Mouse (Mus musculus): ENCODE results near the gene Gm13420. TPM values are rescaled to one million over a fixed set of nuclear protein-coding genes. Genes with fewer than 3 reads are reported as not detected.

Gene Gm13420
- total RNA-seq, 2 experiments from 2014 or later, result not detected

DNA sequence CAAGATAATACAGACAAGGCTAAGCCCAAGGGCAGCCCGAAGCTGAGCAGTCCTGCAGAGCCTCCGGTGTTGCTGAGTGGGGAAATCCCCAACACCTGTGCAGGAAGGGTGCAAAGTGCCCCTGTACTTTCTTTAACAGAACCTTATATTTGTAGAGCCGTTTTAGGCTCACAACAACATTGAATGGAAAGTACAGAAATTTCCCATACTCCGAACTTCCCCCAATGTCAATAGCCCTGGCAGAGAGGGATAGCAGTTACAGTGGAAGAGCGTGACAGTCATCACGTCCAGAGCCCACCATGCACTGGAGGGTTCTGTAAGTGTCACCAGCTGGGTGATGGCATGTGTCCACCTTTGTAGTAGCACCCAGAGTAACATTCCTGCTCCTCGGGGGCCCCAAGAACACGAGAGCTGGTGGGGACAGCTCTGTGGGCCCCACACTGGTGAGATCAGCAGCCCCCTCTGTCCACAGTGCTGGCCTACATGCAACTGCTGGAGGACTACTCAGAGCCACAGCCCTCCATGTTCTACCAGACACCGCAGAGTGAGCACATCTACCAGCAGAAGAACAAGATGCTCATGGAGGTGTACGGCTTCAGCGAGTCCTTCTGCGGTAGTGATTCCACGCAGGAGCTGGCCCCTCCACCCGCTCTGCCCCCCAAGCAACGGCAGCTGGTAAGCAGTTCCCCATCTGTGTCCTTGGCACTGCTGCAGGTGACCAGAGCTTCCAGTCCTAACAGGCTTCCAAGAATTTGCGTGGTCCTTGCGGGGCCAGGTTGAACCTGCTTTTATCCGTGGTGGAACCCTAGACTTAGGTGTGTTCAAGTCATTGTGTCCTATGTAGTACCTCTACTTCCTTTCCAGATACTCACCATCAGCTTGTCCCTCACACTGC is 44.5 kb downstream of the Gm13420 start:
- no peak for ATAC-seq (replicated peaks; ENCODE audit: low FRiP score, poor library complexity, severe bottlenecking)

GRCm38 (mm10) chr2:29705493-29705892 is 46.0 kb downstream of the Gm13420 start:
- ATAC-seq (replicated peaks; ENCODE audit: low FRiP score, poor library complexity, severe bottlenecking), result no peak

DNA sequence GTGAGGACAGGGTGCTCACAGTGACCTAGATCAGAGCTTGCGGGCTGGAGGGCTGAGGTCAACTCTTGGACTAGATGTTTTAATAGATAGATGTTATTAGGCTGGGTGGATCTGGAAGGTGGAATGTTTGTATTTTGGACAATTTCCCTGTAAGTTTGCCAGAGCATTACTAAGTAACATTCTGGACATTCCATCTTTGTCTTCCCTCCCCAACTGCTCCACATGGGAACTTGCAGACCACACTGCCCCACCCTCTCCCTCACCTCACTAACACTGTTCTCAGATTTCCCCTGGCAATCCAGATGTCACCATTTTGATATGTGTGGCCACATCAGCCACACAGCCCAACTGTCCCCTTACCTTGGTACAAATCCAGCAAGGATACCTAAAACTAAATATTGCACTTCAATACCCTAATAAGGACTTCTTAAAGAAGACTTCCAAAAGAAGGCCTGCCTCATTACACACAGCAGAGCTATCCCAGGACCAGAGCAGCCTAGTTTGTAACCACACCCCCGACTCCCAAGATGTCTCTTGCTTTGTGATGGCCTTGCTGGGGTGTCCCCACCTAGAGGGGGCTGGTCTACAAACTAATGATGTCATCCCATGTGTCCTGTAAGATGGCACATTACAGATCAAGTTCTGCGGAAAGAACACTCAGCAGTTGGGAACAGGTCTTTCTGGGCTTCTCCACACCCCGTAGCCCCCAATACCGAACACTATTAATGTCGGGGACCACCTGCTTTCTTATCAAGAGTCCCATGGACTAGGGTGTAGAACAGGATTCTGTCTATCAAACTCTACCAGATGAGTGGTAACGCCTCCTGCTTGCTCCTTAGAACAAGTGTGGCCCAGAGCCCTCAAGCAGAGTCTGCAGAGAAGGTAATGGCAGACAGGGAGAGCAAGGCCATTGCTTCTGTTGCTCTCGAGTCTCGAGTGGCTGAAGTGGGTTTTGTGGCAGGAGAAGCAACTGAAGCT is 48.1 kb downstream of the Gm13420 start:
- 0 out of 2 replicates have a peak, but pooled peaks have one; percentile 48 for ATAC-seq (replicated peaks; ENCODE audit: low FRiP score, poor library complexity, severe bottlenecking)

- no peak for ATAC-seq (replicated peaks; ENCODE audit: low FRiP score, poor library complexity, severe bottlenecking)
These were observed 49.3 kb downstream of the Gm13420 start for GRCm38 (mm10) chr2:29702189-29702588.

DNA sequence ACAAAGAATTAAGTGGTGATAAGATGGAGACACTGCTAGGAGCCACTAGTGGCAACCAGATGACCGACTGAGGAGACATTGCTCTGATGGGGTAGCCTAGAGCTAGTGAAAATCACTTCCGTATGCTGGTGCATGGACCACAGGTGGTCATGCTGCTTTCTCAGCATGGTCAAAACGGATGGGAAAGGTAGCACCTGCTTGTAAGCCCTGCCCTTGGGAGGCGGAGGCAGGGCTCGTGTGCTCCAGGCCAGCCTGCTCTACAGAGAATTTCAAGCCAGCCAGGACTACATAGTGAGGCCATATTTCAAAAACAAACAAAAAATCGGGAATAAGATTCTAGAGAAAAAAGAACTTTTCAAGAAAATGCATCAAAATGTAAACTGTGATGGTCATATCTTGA is 50.1 kb downstream of the Gm13420 start:
- ATAC-seq (replicated peaks; ENCODE audit: low FRiP score, poor library complexity, severe bottlenecking), result no peak

DNA sequence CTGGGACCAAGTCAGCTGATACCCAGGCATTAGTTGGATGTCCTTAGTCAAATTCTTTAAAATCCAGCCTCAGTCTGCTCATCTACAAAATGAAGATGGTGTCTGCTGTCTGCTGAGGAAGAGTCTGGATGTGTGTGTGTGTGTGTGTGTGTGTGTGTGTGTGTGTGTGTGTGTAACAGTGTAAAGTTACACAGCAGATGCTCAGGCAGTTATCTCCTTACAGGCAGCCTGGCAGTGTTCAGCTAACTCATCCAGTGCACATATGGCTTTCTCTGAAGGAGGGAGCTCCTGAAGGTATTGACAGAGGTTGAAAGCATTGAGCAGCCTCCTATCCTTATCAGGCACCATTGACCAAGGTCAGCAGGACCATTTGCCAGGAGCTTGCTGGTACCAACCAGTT is 50.6 kb downstream of the Gm13420 start:
- ATAC-seq (replicated peaks; ENCODE audit: low FRiP score, poor library complexity, severe bottlenecking), result no peak

DNA sequence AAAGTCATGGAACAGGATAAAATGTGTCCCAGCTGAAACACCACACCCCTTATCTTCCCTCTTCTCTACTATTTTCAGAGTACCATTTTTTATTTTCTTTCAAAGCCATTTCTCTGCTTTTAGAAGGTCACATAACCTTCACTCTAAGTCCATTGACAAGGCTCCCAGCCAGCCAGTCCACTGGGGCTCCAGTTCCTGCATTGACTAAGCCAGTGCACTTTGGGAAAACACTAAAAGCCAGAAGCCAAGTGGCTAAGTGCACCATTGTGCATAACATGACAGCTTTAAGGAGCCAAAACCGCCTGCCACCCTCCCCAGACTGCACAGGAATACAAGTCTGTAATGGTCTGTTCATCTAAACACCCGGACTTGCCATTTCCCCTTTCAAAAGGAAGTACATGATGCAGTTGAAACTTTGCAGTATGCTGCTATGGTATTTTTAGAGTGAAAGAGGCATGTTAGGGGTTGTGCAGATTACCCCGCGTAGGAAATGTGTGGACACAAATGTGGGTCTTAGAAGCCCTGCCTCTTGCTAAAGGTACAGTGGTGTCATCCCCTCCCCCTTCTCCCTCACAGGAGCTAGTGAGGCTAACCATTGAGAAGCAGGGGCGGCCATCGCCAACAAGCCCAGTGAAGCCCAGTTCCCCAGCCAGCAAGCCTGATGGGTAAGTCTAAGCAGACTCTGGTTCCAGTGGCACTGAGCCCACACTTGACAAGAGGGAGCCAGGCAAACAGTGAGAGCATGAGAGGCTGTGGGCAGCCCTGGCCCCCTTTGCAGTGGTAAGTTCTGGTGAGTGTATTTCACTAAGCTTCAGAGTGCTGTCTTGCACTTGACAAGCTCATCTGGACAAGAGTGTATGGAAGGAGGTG is 52.8 kb downstream of the Gm13420 start:
- ATAC-seq (replicated peaks; ENCODE audit: low FRiP score, poor library complexity, severe bottlenecking), result no peak

- ATAC-seq (replicated peaks; ENCODE audit: low FRiP score, poor library complexity, severe bottlenecking), result no peak
These were observed 55.2 kb downstream of the Gm13420 start for GRCm38 (mm10) chr2:29696207-29696800.

Other genes with a start within 250 kb of the Gm13420 start
- gene Rapgef1, start 132.0 kb downstream of the Gm13420 start, total RNA-seq (2015; ENCODE audit: low replicate concordance), result 8.4 and 9.7 TPM in 2 replicates
- 19.0 and 22.6 TPM in 2 replicates for gene Rapgef1, start 132.0 kb downstream of the Gm13420 start, total RNA-seq (2017; ENCODE audit: low replicate concordance)
- gene Gm13547, start 7.6 kb upstream of the Gm13420 start, total RNA-seq (2015; ENCODE audit: low replicate concordance), result not detected in 2 replicates
- not detected in 2 replicates for gene Gm13547, start 7.6 kb upstream of the Gm13420 start, total RNA-seq (2017; ENCODE audit: low replicate concordance)
- gene Coq4, start 35.8 kb upstream of the Gm13420 start, total RNA-seq (2015; ENCODE audit: low replicate concordance), result 2.2 TPM in 1 of 2 replicates, not detected in the other
- 2.6 and 6.1 TPM in 2 replicates for gene Coq4, start 35.8 kb upstream of the Gm13420 start, total RNA-seq (2017; ENCODE audit: low replicate concordance)
- gene Trub2, start 36.8 kb upstream of the Gm13420 start, total RNA-seq (2015; ENCODE audit: low replicate concordance), result 10.8 and 14.7 TPM in 2 replicates
- 17.4 and 27.7 TPM in 2 replicates for gene Trub2, start 36.8 kb upstream of the Gm13420 start, total RNA-seq (2017; ENCODE audit: low replicate concordance)
- gene Slc27a4, start 50.9 kb upstream of the Gm13420 start, total RNA-seq (2015; ENCODE audit: low replicate concordance), result 2.5 and 4.6 TPM in 2 replicates
- 1.4 and 2.0 TPM in 2 replicates for gene Slc27a4, start 50.9 kb upstream of the Gm13420 start, total RNA-seq (2017; ENCODE audit: low replicate concordance)
- gene Urm1, start 68.4 kb upstream of the Gm13420 start, total RNA-seq (2015; ENCODE audit: low replicate concordance), result 13.7 and 26.8 TPM in 2 replicates
- 4.5 and 4.6 TPM in 2 replicates for gene Urm1, start 68.4 kb upstream of the Gm13420 start, total RNA-seq (2017; ENCODE audit: low replicate concordance)
- gene Cercam, start 117.5 kb upstream of the Gm13420 start, total RNA-seq (2015; ENCODE audit: low replicate concordance), result 44.9 and 66.3 TPM in 2 replicates
- gene Cercam, start 117.5 kb upstream of the Gm13420 start, total RNA-seq (2017; ENCODE audit: low replicate concordance), result 36.4 and 48.1 TPM in 2 replicates
- gene Odf2, start 137.5 kb upstream of the Gm13420 start, total RNA-seq (2015; ENCODE audit: low replicate concordance), result 168 and 212 TPM in 2 replicates
- 352 and 377 TPM in 2 replicates for gene Odf2, start 137.5 kb upstream of the Gm13420 start, total RNA-seq (2017; ENCODE audit: low replicate concordance)
- 15.5 and 39.8 TPM in 2 replicates for gene Gle1, start 183.7 kb upstream of the Gm13420 start, total RNA-seq (2015; ENCODE audit: low replicate concordance)
- gene Gle1, start 183.7 kb upstream of the Gm13420 start, total RNA-seq (2017; ENCODE audit: low replicate concordance), result 41.2 and 47.4 TPM in 2 replicates
- 33.5 and 34.6 TPM in 2 replicates for gene Sptan1, start 213.9 kb upstream of the Gm13420 start, total RNA-seq (2015; ENCODE audit: low replicate concordance)
- 16.2 and 17.8 TPM in 2 replicates for gene Sptan1, start 213.9 kb upstream of the Gm13420 start, total RNA-seq (2017; ENCODE audit: low replicate concordance)

Measured in erythroid progenitor cell, adult 5-6 weeks (primary cell).